Mouse (Mus musculus) thymus, postnatal 14 days (tissue): Measurements from ENCODE around the gene Clint1.

Source experiments
- DNase-seq: peaks from one replicate; pipeline ENCODE4 v3.0.0; 2021

Gene Clint1

DNA sequence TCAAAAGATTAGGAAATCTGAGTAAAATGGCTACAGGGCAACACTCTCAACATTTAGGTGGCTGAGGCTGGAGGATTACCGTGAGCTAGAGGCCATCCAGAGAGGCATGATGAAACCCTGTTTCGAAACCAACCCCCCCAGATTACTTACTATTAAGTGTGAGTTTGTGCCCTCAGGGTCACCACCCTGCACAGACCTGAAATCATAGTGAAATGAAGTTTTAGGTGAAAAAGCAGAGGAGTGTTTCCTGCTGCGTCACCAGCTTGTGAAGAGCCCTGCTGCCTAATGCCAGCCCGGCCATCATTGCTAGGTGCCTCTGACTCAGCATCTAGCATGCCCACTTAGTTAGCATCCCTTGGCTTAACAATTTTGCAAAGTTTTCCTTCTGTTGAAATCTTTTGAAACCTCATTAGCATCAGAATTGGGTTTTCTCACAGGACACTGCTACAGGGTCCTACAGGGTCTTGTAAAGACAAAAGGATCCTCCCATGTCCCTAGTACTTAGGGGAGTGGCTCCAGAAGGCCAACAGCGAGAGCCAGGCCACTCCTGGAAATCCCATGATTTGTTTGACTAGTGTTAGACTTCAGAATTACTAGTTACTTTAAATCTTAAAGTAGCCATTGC lies 33.9 kb downstream of the Clint1 start:
- no peak for DNase-seq

DNA sequence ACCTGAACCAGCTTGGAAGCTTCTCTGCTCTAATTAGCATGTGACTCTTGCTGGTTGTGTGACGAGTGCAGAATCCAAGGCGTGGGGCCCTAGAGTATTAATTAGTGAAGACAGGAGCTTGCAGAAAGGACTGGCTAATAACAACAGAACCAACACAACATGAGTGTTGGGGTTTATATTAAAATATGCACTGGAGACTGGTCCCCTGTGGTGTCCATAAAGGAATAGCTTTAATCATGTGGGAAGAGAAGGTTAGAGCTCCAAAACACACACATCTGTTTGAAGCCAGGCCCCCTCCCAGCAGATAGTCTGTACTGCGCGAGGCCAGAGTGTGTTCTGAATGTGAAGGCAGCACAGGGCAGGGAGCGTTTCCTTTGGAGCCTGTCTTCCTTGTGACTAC lies 34.7 kb downstream of the Clint1 start:
- no peak for DNase-seq

DNA sequence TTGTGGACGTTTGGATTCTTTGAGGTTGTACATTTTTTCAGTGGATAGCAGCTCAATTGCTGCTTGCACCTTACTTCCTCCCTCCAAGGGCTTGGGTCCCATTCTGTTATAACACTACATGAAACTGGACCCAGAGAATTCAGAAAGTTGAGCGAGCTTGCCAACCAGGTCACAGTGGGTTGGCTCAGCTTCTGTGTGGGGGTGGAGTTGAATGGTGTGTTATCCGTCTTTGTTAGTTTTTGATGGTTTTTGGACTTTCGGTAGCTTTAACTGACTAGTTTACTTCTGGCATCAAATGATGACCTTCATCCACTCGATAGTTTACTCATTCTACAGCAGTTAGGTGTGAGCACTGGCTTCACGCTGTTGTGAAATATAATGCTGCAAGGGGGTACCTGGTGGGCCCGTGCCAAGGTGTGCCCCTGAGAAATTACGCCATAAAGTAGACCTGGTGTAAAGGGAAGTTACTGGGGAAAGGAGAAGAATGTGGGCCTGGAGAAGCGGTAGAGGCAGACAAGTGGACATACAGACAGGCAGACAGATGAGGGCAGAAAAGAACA lies 36.7 kb downstream of the Clint1 start:
- DNase-seq: no peak

DNA sequence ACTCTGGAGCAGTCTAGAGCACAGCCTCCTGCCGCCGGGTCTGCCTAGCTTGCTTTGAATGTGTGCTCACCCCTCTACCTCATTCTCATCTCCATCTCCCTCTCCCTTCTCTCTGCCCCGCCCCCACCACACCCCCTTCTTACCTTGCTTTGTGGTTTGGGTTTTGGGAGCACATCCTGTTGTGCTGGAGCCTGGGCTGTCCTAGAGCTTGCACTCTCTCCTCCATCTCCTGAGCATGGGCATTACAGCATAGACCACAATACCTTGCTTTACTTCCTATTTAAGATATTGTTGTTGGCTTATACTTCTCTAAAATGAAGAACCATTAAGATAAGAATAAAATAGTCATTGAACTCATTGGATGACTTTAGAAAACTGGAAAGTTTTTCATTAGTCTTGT lies 38.1 kb downstream of the Clint1 start:
- no peak for DNase-seq

DNA sequence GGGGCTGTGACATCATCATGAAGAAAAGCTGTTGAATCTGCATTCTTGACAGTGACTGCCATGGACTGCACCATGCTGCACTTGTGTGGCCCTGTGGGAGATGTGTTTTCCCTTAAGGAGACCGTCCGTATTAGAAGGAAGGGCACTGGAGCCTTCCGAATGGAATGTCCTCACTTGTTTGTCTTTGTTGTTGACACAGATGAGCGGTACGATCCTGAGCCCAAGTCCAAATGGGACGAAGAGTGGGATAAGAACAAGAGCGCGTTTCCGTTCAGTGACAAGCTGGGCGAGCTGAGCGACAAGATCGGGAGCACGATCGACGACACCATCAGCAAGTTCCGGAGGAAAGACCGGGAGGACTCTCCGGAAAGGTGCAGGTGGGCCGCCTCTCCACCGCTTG lies 38.6 kb downstream of the Clint1 start:
- no peak for DNase-seq

DNA sequence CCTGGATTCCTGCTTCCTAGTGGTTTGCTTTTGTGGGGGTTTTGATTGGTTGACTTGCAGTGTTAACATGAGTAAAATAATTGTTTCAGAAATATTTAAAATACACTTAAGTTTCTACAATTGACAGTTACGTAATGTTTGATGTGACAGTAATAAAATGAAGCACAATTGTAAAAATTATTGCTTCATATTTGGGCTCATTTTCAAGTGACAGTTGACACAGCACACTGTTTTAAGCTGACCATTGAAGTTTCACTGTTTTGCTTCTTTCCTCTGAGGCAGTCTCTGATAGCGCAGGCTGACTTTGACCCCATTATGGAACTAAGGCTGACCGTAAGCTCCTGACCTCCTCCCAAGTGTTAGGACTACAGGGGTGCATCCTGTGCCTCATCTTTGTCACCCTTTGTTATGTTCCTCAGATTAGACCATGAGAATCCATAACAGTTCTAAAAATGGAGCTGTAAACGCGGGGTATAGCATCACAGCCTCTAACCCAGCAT lies 41.1 kb downstream of the Clint1 start:
- no peak for DNase-seq

DNA sequence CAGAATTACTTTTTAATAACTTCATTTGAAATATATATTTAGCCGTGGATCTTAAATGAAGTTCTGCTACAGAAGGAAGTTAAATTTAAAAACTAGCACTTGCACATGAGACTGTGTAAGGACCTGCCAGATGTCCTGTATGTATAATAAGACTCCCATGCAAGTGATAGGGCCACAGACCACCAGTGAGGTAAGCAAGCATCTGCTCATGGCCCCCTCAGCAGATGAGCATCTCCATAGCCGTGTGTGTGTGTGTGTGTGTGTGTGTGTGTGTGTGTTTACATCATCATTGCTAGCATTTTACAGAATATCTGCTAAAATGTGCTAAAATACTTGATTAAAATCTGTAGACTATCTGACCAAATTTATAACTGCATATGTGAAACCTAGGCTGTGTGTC lies 45.5 kb downstream of the Clint1 start:
- no peak for DNase-seq

DNA sequence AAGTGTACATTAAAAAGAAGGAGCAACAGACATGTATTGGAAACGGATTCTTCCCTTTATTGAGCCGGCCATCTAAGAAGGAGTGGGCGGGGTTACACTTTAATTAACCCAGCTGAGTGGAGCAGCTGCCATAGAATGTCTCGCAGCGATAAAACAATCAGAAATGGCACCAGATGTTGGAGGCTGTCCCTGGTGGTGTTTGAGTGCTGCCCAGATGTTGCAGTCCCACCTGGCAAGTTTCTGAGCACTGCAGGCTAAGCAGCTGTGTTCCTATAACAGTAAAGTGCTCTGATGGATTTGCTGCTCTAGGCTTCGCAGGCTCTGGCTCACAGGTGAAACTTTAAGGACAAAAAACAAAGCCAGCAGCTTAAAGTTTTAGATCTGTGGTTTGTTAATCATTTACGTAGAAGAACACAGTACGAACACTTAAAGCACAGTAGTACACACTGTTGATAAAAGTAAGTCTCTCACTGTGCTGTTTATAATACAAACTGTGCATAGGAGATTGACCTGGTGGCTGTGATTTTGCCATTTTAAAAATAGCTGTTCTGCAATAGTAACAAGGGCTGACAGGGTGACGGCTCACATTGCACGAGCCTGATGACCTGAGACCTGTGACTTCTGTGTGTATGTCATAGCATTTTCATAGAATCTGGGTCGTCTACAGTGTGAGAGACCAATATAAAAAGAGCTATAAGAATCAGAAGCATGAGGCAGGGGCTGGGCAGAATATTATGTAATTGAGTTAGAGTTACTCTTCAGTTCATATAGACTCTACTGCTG lies 48.6 kb downstream of the Clint1 start:
- no peak for DNase-seq

DNA sequence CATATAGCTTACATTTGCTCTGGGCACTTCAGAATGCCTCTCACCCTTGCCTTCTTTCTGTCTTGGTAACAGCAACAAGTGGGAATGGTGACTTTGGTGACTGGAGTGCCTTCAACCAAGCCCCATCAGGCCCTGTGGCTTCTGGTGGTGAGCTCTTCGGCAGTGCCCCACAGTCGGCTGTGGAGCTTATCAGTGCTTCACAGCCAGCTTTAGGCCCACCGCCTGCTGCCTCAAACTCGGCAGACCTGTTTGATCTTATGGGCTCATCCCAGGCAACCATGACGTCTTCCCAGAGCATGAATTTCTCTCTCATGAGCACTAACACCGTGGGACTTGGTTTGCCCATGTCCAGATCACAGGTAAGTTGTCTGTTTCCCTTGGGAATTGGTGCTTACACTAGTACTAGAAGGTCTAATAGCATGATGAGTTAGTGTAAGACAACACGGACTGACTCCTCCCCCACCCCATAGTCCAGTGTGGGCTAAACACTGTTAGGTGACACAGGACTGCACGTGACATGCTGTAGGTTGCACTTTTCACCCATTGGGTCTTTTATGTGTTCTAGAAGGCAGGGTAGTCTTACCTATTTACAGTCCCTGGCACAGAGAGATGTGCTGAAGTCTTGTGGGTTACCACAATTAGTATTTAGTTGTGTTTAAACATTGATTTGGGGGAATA lies 54.4 kb downstream of the Clint1 start:
- no peak for DNase-seq

DNA sequence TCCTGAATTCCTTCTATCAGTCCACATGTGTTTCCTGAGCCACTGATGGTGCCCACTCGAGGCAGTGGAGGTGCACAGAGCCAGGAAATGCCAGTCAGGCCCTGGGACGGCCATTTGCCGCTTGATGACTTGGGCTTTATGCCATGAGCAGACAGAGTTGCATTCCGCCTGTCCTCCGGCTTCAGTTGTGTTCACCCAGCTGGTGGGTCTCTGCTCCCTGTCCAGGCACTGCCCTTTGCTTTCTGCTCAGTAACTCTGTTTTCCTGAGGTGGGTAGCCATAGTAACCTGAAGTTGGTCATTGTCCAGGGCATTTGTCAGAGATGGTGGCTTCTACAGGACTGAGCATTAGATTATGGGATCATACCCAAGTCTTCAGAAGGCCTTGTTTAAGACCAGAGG lies 55.5 kb downstream of the Clint1 start:
- no peak for DNase-seq

DNA sequence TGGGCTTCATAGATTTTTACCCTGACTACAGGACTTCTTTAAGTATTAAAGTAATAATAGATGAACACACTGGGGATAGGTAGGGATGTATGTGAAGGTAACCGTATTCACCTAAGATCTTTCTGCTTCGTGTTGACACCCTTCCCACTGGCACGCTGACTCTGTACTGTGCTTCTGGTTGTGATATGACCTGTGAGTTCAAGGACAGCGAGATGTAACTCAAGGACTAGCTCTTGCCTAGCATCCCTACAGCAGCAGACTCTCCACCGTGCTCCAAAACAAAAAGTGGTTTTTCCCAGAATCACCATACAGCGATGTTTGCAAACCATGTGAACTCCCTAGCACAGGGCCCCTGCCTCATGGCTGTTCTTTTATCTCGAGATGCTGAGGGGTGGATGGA lies 56.2 kb downstream of the Clint1 start:
- DNase-seq: no peak

DNA sequence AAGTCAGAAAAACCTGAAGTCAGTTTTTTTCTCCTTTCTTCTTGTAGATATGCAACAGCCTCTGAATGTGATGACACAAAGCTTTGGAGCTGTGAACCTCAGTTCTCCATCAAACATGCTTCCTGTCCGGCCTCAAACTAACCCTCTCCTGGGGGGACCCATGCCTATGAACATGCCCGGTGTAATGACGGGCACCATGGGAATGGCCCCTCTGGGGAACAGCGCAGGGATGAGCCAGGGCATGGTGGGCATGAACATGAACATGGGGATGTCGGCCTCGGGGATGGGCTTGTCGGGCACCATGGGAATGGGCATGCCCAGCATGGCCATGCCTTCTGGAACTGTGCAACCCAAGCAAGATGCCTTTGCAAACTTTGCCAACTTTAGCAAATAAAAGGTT lies 57.0 kb downstream of the Clint1 start:
- DNase-seq: no peak

DNA sequence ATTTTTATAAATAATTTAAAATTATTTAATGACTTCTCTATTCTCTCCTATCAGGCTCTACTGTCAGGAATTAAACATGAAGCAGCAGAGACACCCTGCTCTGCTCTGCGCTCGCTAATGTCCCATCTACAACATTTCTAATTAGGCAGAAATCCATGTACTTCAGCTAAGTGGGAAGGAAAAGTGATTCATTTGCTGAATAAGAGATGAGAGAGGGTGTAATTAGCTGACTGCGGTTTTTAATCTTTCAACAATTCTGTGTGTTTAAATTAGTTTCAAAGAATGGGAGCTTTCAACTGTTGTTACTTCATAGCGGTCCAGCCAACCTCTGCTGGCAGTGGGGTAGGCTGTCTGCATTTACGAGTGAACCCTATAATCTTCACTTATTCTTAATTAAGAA lies 58.9 kb downstream of the Clint1 start:
- DNase-seq: no peak

DNA sequence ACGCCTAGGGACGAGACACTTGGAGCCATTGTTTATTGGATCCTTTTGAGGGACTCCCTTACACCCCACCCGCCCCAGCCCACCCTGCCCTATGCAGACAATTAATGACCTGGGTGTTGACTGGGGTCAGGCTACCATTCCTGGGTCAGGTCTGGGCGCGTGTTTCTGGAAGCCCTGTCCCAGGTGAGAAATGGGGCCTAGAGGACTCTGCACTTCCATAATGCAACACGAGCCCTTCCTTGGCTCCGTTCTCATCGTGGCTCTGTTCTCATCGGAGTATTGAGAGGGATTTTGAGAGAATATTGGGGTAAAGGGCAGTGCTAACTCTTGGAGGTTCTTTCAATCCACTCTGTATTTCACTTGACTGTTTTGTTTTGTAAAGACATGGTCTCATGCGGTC lies 64.3 kb downstream of the Clint1 start:
- no peak for DNase-seq

DNA sequence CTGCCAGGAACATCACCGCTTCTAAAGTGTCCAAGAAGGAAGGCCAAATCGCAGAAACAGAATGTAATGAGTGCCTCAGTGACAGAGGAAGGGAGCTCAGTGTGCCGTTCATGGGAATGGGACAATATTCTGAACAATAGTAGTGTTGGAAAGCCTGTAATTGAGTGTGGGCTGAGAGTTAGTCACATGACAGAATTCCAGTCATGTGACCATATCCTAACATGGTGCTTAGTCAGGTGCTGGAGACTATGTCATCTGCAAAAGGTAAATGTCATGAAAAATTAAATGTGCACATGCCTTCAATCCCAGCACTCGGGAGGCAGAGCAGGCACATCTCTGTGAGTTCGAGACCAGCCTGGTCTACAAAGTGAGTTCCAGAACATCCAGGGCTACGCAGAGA lies 66.2 kb downstream of the Clint1 start:
- no peak for DNase-seq

DNA sequence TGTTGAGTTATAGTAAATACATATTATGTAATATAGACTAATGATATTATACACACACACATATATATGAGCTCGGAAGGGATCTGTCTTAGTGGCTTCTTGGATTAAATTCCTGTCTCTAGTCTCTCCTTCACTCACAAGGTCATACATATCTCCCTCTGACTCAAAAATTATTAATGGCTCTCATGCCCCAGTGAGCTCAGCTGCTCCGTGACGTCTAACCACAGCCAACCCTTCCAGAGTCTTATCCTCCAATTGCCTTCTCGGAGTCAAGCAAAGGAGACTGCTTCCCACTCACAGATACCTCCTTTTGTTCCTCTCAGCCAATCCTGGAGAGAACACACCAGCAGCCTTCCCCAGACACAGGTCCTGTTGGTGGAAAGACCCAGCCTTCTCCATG lies 67.0 kb downstream of the Clint1 start:
- DNase-seq: no peak

DNA sequence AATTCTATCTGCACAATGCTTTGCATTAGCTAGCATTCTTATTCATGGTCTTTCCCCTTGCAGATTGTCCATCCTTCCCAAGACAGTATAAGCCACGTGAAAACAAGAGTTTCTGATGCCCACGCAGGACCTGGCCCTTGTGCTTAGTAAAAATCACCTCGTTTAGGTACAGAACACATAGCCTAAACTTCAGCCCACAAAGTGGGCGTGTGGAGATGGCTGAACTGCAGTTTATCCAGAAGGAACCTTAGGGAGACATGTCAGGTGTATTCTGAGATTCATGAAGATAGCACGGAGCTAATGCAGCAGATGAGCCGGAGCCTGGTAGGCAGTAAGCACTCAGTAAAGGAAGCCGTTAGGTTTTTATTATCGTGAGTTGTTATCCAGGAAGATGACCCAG lies 69.2 kb downstream of the Clint1 start:
- DNase-seq: no peak

DNA sequence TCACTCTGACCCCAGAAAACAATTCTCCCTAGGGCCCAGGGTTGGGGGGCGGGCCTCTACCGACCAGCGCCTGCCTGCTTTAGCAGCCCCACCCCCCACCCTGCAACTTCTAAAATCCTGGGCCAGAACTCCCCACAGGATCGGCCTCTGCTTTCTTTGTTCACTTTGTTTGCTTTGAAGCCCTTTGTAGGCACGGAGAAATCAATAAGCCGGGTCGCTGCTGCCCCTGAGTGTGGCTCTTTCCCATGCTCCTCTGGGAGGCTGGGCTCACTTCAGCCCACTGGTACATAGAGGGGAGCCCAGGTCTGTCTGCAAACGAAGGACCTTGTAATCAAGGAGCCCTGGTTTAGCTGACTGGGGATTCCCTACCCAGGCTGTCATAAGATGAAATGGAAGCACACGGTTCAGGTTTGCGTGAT lies 69.6 kb downstream of the Clint1 start:
- no peak for DNase-seq

DNA sequence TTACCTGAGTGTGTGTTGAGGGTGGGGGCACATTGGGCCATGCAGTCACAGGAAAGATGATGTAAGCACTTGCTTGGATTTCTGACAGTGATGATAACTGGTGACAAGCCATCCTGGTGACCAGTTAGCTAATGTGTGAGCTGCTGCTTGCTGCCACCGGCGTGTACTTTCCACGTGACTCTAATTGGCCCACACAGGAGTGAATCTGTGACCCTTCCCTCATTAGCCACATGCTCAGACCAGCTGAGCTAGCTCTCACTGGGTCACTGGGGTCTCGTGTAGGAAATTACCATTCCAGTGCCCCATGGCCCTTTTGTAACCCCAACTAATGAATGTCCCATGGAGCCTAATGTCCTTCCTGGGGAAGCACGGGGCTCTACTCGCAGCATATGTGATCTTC lies 73.6 kb downstream of the Clint1 start:
- no peak for DNase-seq

DNA sequence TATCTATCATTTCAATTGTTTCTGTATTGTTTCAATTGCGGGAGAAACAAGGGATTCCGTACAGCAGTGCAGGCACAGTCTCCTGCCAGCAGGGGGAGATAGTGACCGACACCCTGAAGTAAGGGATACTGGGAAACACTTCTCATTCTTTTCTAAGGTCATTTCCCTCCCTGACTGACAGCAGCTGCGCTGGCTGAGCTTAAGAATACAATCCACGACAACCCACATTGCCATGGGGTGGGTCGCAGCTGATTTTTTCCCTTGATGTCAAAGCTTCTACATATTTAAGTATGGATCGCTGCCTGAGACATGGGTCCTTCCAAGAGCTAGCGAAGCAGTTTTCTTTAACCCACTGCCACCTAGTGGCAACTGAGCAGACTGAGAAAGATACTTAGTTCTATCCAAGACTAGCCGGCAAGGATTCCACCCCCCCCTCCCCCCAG lies 74.8 kb downstream of the Clint1 start:
- DNase-seq: peak; percentile 79

DNA sequence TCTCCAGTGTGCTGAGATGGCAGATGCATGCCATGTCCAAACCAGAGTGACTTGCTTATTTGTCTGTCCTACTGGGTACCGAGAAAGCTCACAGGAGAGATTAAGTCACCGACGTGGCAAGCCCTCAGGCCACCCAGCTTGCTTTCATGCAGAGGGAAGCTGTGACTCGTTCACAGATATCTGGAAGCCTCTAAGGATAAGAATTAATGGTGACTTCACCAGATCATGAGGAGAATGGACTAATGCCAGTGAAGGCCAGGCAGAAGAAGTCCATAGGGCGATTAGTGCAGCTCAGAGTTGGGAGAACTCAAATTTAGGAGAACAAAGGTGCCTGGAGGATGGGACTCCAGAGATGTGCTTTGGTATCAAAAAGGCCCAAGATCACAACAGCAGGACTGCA lies 75.6 kb downstream of the Clint1 start:
- no peak for DNase-seq

DNA sequence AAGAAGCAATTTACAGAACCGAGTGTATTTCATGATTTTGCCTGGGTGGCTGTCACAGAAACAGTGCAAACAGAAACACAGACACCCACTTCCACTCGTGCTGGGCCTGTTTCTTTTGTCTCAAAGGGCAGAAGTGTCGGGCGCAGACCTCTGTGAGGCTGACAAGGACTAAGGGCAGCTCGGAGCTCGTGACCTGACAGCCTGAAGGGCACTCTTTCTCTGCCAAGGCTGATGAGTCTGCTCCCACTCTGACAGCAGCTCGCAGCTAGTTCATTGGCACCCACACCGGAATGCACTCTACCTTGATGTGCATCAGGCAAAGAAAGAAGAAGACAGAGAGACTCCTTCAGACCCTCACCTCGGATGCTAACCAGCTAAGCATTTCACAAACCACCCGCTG lies 77.7 kb downstream of the Clint1 start:
- DNase-seq: no peak

DNA sequence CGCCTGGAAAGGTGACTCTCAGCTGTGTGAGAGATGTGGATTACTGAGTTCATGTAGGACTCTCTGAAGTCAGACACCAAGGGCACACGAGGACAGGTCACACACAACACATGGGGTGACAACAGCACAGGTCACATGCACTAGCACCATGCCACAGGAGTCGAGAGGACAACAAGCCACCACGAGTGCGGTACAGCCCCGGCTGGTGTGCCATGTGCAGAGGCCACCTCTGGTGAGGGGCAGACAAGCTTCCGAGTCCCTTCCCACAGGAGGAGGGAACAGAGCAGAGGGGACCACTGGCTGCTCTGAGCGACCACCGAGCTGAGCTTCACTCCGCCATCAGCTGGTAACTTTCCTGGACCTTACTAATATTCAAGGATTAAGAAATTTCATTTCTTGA lies 80.9 kb downstream of the Clint1 start:
- DNase-seq: no peak

DNA sequence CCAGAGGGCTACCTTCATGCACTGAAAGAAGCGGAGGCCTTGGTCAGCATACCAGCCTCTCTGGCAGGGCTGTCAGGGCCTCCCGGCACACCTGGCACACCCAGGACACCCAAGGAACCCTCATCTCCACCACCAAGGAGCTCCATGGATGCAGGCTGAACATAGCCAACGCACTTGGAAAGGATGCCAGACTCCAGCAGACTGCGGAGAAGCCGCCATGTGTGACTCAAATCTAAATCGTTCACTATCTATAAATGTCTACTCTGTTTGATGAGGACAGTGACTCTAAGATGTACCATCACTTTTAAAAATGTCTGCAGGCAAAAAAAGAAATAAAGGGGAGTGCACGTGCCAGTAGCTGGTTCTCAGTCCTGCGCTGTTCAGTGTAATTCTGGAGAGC lies 85.6 kb downstream of the Clint1 start:
- DNase-seq: no peak
